Mouse (Mus musculus) cerebellum, adult 2 months (tissue): ENCODE results near the gene Vmn1r55. TPM values are rescaled to one million over a fixed set of nuclear protein-coding genes. Genes with fewer than 3 reads are reported as not detected.
"Not testable (repeated sequence)": the region's sequence is repeated elsewhere in the genome, so short reads cannot be mapped to it uniquely, and the experiment has no call there.

ENCODE experiments used
- DNase-seq, 2 experiments: peaks; one replicate each; pipeline ENCODE4 v3.0.0; 2021
- H3K27ac ChIP-seq: fragments of 200-500 bp; 2 replicates; pipeline ENCODE4 v1.5.1; 2012; ENCODE audit warnings: low read length, control low read depth, inconsistent platforms; ENCODE audit not compliant: insufficient read depth
- H3K27me3 ChIP-seq: fragments of 200-500 bp; 2 replicates; pipeline ENCODE4 v1.6.1; 2012; ENCODE audit warnings: inconsistent platforms, mild to moderate bottlenecking, low read length, moderate library complexity; ENCODE audit not compliant: control insufficient read depth, insufficient read depth
- H3K4me1 ChIP-seq: fragments of 200-500 bp; 2 replicates; pipeline ENCODE4 v1.6.1; 2011; ENCODE audit warnings: low read length; ENCODE audit not compliant: control insufficient read depth, insufficient read depth
- H3K4me3 ChIP-seq: fragments of 200-500 bp; replicated peaks from 2 replicates; pipeline ENCODE3; 2011; ENCODE audit warnings: mild to moderate bottlenecking, low read depth, low read length, control low read depth; ENCODE audit not compliant: insufficient read depth
- CTCF ChIP-seq: fragments of 200-500 bp; IDR thresholded peaks from 2 replicates; pipeline ENCODE4 v1.5.1; 2011; ENCODE audit warnings: low read depth, mild to moderate bottlenecking, control low read depth, low read length, moderate library complexity, borderline replicate concordance; ENCODE audit not compliant: insufficient read depth
- POLR2A ChIP-seq: fragments of 200-500 bp; IDR thresholded peaks from 2 replicates; pipeline ENCODE4 v1.6.1; 2011; ENCODE audit warnings: low read length, control low read depth, borderline replicate concordance; ENCODE audit not compliant: insufficient read depth
- WGBS: fragments of 180-500 bp; shearing (Covaris S2); methylation state at CpG from one replicate; pipeline ENCODE4 v1.1.7; 2018; 5-methylcytosine and 5-hydroxymethylcytosine counted together
- polyA plus RNA-seq: library from polyadenylated mRNA; depleted of rRNA; stranded (reverse); fragments of >200 nt; gene quantifications from 2 replicates; pipeline ENCODE4 v1.2.3, GENCODE M21; 2012; rRNA removed

Gene Vmn1r55
- not detected in 2 replicates for polyA plus RNA-seq

- H3K4me1 ChIP-seq, H3K4me3 ChIP-seq, H3K27me3 ChIP-seq, H3K27ac ChIP-seq, DNase-seq: not testable (repeated sequence)
These were observed at the start of gene Vmn1r55 for GRCm38 (mm10) chr7:5149570-5149969. TSS of gene Vmn1r55 (minus strand) at chr7:5149670.

DNA sequence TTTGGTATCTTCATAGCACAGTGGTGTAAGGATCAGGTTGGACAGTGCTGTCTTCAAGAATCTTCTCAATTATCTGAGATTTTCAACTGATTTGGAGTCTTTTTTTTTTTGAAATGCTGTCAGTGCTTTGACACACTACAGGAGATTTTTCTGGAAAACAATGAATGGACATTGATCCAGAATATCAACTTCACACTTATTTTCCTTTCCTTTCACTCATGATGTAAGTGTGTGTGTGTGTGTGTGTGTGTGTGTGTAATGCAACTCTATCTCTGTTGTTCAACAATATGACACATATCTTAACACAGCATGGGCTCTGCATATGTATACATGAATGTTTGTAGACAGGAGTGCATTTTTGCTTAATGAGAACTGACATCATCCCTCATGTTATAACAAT, 47.2 kb upstream of the Vmn1r55 start, which contains the start of gene Vmn1r56:
Gene Vmn1r56, minus strand, starts transcription at position 101 of the 400 bp plus-strand sequence.
- H3K4me3 ChIP-seq, DNase-seq, H3K27me3 ChIP-seq, H3K4me1 ChIP-seq, H3K27ac ChIP-seq: not testable (repeated sequence)

- H3K4me3 ChIP-seq = peak within 1 kb of the TSS; percentile 61
- peak; percentile 68 to 70 for DNase-seq
- TF ChIP-seq CTCF (0 out of 2 replicates have a peak, but pooled peaks have one; percentile 29), POLR2A (no peak)
- no peaks in the 10 kb centered on the region for H3K4me1 ChIP-seq
- H3K27ac ChIP-seq = no peak within 1 kb of the TSS
- no peaks in the 10 kb centered on the region for H3K27me3 ChIP-seq
- 17% methylated on average over 42 of the region's 42 CpGs for WGBS
These were observed 23.7 kb downstream of the Vmn1r55 start, which contains the start of gene Rasl2-9 for GRCm38 (mm10) chr7:5125549-5126406. TSS of gene Rasl2-9 (minus strand) at chr7:5125950.

DNA sequence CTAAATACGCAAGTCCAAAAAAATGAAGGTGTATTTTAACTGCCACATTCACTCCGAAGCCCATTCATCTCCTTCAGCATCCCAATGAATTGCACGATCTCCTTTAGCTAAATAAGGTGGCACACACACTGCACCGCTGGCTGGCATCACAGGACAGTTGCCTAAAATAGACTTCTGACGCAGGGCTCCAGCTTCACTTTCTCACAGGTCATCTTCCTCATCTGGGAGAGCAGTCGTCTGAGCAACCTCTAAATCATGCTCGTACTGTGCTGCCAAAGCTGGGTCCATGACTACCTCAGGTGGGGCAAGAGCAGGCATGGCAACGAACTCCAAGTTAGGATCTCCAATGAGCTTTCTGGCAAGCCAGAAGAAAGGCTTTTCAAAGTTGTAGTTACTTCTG, 24.4 kb downstream of the Vmn1r55 start:
- TF ChIP-seq CTCF (no peak), POLR2A (no peak)
- WGBS = 87% methylated on average over 8 of the region's 8 CpGs
- Histone ChIP-seq H3K27ac (no peak overlapping the region), H3K27me3 (no peaks in the 10 kb centered on the region), H3K4me1 (no peaks in the 10 kb centered on the region), H3K4me3 (no peak overlapping the region)
- DNase-seq = no peak

GRCm38 (mm10) chr7:5116850-5117249, 32.6 kb downstream of the Vmn1r55 start, which contains the start of gene Rfpl4:
TSS of gene Rfpl4 (minus strand) at chr7:5116950.
- Histone ChIP-seq H3K4me1 (no peaks in the 10 kb centered on the region), H3K27ac (no peak within 1 kb of the TSS), H3K4me3 (no peak within 1 kb of the TSS), H3K27me3 (no peaks in the 10 kb centered on the region)
- no peak for TF ChIP-seq CTCF
- no peak for TF ChIP-seq POLR2A
- no peak for DNase-seq
- WGBS = 87% methylated on average over 3 of the region's 3 CpGs

DNA sequence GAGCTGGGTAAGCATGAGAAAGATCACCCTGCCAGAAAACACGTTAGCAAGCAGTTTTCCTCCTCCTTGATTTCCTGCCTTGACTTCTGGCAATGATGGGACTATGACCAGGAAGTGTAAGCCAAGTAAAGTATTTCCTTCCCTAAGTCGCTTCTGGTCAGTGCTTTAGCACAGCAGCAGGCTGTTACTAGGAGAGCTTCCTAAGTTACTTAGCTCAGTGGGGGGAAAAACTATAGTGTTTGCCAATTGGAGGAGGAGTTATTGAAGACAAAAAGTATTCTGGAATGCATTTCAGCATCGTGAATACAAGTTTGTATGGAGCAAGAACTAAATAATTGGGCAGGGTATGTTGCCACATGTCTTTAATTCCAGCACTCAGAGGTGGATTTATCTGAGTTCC, 36.8 kb downstream of the Vmn1r55 start:
- Histone ChIP-seq H3K4me1 (no peaks in the 10 kb centered on the region), H3K27ac (no peak overlapping the region), H3K4me3 (no peak overlapping the region), H3K27me3 (no peaks in the 10 kb centered on the region)
- TF ChIP-seq POLR2A (no peak), CTCF (no peak)
- 10% methylated on average over 3 of the region's 3 CpGs for WGBS
- no peak for DNase-seq

- Histone ChIP-seq H3K4me1 (no peaks in the 10 kb centered on the region), H3K27me3 (no peaks in the 10 kb centered on the region), H3K4me3 (no peak overlapping the region), H3K27ac (no peak overlapping the region)
- 81% methylated on average over 8 of the region's 8 CpGs for WGBS
- no peak for TF ChIP-seq POLR2A
- TF ChIP-seq CTCF = no peak
- no peak for DNase-seq
These were observed 40.2 kb downstream of the Vmn1r55 start for GRCm38 (mm10) chr7:5109301-5109700.

DNA sequence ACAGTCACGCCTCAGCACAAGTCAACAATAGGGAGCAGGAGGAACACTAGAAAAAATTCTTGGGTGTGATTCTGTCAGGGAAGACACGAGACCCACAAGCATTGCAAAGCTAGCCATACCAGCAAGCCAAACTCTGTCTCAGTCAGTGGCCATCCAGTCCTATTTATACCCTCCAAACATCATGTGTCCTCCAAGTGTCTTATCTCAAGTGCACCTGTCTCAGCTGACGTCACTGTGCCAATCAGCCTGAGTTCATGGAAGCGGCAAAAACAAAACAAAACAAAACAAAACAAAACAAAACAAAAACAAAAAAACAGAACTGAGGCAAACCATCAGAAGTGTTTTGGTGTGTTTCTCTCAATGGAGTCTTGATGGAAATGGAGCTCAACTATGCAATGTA, 41.2 kb downstream of the Vmn1r55 start:
- H3K27ac ChIP-seq = no peak overlapping the region
- no peak for DNase-seq
- H3K27me3 ChIP-seq = no peaks in the 10 kb centered on the region
- no peak for TF ChIP-seq POLR2A
- no peak for TF ChIP-seq CTCF
- WGBS = 75% methylated on average over 4 of the region's 4 CpGs
- H3K4me1 ChIP-seq = no peaks in the 10 kb centered on the region
- H3K4me3 ChIP-seq = no peak overlapping the region
